Mouse (Mus musculus) bone marrow macrophage, adult 2 months (primary cell): ENCODE measurements around the gene Cisd2.

Experiments used
- CTCF ChIP-seq: IDR thresholded peaks from 2 replicates; pipeline ENCODE4 v1.5.1; 2012; ENCODE audit warnings: low read depth, mild to moderate bottlenecking, low read length, moderate library complexity
- POLR2A ChIP-seq: IDR thresholded peaks from 2 replicates; pipeline ENCODE4 v1.6.1; 2012; ENCODE audit warnings: mild to moderate bottlenecking, low read depth, low read length, borderline replicate concordance

DNA sequence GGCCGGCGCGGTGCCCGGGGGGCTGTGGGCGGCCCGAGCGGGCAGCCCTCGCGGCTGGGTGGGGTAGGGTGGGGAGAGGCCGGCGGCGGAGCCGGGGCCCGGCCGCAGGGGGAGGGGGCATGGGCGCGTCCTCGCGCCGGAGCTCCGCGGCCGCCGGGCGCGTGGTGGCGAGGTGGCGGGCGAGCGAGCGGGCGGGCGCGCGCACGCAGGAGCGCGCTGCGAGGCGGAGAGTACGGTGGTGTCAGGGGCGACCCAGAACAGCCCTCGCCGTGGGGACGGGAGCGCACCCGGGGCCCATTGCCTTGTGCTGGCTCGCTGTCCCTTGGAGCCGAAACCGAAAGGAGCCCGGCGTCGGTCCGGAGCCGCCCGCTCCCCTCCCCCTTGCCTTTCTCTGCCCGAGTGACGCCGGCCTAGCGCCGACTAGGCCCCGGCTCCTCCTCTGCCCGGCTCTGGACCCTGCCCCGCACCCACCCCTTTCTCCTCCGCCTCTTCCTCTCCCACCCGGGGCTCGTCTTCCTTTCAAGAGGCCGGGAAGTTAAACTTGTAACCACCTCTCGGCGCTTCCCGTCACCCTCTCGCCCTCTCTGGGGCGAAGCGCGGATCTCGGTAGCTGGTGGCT, 15.3 kb upstream of the Cisd2 start:
- TF ChIP-seq CTCF: no peak
- TF ChIP-seq POLR2A: no peak
